Mouse (Mus musculus): ENCODE results near the gene Sept8.
"Not testable (repeated sequence)": the region's sequence is repeated elsewhere in the genome, so short reads cannot be mapped to it uniquely, and the experiment has no call there.

Gene Sept8

DNA sequence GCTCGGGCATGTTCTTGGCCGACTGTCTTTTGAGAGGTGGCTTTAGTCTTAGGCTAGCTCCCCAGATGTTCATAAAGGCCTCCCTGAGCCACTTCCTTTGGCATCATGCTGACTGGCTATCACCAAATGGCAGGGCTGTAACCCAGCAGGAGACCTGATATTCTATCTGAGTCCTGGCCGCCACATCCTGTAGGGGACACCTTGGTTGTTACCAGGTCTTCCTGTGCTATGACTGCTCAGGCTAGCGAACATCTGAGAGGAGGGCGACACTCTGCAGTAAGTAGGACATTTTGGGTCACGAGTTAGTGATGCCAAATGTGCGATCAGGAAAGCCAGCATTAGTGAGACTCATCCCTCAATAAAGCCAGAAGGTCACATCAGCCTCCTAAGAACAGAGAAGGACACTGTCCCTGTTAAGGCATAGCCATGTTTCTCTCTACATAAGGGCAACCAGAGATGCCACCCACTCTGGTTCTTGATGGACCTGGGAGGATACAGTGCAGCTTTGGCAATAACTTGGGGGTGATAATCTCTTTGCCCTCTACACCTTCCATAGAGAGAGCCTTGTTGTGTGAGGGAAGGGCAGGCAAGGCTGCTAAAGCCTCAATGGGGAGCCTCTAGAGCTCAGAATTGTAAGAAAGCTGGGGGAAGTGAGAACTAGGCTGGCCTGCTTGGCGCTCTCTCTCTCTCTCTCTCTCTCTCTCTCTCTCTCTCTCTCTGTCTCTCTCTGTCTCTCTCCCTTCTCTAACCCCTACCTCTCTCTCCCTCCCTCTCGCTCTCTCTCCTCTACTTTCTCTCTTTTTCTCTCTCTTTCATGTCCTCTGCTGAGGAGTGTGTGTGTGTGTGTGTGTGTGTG lies 9.6 kb downstream of the Sept8 start:
- DNase-seq = no peak

GRCm38 (mm10) chr11:53529253-53529557 lies 10.1 kb downstream of the Sept8 start:
- peak; percentile 81 for DNase-seq

- no peak for DNase-seq
Measured at GRCm38 (mm10) chr11:53530001-53530400, 10.9 kb downstream of the Sept8 start.

- DNase-seq = no peak
Measured at GRCm38 (mm10) chr11:53531578-53532230, 12.6 kb downstream of the Sept8 start.

- DNase-seq = no peak
Measured at GRCm38 (mm10) chr11:53532231-53532620, 13.2 kb downstream of the Sept8 start.

GRCm38 (mm10) chr11:53539002-53539491 lies 20.0 kb downstream of the Sept8 start:
- no peak for DNase-seq

DNA sequence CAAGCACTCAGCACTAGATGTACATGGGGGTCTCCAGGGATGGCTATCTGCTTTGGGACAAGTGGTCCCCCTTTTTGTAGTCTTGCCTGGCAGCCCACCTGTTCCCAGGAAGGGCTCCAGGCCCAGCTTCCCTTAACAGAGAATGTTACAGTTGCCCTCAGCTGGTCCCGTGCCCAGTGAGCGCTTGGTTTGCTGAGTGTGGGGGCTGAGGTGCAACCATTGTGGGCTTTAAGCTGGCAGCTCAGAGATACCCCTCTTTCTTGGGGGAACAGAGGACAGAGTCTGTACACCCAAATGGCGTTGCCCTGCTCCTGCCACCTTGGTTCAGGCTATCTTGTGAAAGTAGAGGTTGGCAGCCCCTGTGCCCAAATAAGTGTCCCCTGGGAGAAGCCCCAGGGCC lies 21.3 kb downstream of the Sept8 start:
- no peak for DNase-seq

DNA sequence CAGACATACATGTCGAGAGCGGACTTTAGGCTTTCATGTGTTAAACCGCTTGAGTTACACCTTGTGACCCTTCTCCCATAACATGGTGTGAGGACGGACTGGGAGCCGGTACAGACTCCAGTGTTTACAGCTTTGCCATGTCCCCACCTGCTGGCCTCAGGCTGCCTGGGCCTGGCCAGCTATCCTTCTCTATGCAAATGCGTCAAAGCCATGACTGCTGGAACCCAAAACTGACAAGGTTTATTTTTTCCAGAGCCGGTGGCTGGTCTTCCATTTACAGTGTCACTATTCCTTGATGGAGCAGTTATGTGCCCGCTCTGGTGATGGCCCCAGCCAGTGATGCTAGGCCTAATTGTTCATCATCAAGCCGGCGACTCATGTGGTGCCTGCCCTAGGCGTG lies 22.2 kb downstream of the Sept8 start:
- DNase-seq = peak; percentile 35

GRCm38 (mm10) chr11:53543021-53543420 lies 24.0 kb downstream of the Sept8 start:
- DNase-seq = no peak

DNA sequence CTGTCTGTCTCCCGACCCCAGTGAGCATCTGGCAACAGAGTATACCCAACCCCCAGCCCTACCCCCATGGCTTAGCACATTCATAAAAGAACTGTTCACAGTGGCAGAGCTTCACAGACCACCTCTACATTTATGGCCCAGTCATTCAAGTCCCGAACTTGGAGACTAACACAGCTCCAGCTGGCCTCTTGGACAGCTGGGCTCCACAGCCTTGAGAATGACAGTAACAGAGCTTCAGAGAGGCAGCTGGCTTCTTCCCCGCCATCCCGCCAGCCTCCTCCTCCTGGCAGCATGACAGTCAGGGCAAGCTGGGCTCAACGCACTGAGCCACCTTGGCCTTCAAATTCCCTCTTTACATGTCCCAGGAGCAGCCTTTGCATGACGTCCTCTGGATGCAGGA lies 27.2 kb downstream of the Sept8 start:
- DNase-seq = peak; percentile 41

GRCm38 (mm10) chr11:53547566-53547965 lies 28.5 kb downstream of the Sept8 start:
- no peak for DNase-seq

- no peak for DNase-seq
Measured at GRCm38 (mm10) chr11:53548036-53548605, 29.1 kb downstream of the Sept8 start.

DNA sequence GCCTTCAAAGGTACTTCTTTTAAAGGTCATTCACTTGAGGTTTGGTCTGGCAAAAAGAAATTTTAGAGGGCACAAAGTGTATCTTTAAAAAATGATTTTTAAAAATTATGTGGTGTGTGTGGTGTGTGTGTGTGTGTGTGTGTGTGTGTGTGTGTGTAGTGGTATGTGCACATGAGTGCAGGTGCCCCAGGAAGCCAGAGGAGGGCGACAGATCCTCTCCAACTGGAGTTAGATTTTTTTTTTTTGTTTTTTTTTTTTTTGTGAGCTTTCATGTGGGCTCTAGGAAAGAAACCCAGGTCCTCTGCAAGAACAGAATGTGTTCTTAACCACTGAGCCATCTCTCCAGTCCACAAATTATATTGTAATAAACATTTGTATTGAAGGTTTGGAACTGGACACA lies 31.7 kb downstream of the Sept8 start:
- DNase-seq = no peak

DNA sequence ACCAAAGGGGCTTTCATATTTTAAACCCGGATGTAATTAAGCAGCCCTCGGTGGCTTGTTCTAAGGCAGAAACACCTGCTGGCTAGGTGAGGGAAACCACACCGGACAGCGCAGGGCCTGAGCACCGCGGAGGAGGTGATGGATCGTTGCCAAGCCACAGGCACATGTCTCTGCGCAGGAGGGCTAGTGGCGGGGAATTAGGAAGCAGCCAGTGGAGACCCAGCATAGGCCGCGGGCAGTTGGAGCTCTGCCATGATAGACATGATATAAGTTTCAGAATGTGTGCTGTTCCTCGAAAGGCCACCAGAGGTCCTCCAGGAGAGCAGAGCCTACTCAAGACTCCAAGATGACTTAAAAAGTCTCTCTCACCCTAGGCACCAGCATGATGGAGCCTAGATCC lies 32.7 kb downstream of the Sept8 start:
- DNase-seq = peak; percentile 61

DNA sequence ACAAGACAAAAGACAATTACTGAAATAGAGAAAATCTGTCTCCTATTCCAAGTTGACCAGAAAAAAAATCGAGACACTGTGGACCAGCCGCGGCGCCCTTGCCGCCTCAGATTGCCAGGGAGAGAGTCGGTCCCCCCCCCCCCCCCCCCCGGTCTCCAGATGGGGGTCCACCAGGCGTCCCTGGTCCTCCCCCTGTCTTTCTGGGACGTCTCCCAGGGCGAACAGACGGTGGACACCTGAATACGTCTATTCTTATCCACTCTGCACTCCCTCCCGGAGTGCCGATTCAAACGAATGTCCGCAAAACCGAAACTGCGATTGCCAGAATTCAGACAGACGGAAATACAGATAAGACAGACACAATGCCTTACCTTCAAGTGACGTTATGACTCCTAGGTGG lies 37.5 kb downstream of the Sept8 start:
- not testable (repeated sequence) for DNase-seq

GRCm38 (mm10) chr11:53557992-53558391 lies 38.9 kb downstream of the Sept8 start:
- not testable (repeated sequence) for DNase-seq

DNA sequence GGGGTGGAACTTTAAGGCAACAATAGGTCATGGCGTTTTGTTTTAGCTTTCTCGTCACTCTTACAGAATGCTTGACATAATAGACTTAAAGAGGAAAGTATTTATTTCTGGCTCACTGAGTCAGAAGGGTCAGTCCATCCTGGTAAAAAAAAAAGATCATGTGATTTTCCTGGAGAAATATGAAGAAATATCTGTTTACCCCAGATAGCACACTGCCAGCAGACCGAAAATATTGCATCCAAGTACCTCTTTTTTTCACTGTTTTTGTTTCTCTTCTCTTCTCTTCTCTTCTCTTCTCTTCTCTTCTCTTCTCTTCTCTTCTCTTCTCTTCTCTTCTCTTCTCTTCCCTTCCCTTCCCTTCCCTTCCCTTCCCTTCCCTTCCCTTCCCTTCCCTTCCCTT lies 40.9 kb downstream of the Sept8 start:
- not testable (repeated sequence) for DNase-seq

- DNase-seq = no peak
Measured at GRCm38 (mm10) chr11:53561986-53562385, 42.9 kb downstream of the Sept8 start.

DNA sequence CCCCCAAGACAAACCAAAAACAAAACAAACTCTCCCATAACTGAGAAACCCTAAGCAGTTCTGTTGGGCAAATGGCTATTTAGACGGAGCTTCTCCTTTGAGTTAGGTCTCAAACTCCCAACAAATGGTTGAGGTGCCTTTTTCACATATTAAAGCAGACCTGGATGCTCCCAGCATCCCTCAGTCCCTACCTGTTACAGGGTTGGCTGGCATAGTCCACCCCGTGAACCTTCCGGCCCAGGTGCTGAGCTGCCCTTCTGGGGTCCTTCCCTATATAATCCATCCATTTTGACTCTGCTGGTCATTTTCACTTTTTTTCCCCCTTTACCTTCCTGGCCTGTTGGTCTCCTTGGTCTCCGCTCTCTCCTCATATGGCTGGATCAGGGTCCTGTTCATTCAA lies 47.6 kb downstream of the Sept8 start:
- DNase-seq = no peak

- DNase-seq = peak; percentile 96
Measured at GRCm38 (mm10) chr11:53567224-53568014, 48.4 kb downstream of the Sept8 start, which contains the start of gene Kif3a. Gene Kif3a (plus strand): TSS chr11:53567379.

DNA sequence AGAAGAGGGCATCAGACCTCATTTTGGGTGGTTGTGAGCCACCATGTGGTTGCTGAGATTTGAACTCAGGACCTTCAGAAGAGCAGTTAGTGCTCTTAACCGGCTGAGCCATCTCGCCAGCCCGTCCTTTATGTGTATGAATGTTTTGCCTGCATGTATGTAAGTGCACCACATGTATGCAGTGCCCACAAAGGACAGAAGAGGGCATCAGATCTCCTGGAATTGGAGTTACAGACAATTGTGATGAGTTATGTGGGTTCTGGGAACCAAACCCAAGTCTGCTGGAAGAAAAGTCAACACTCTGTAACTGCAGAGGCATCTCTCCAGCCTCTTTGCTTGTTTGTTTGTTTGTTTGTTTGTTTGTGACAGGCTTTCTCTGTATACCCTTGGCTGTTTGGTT lies 61.5 kb downstream of the Sept8 start:
- DNase-seq = no peak

GRCm38 (mm10) chr11:53583151-53583550 lies 64.1 kb downstream of the Sept8 start:
- no peak for DNase-seq

- DNase-seq = no peak
Measured at GRCm38 (mm10) chr11:53584849-53585248, 65.8 kb downstream of the Sept8 start.

Data from cerebellum, adult 11 months (tissue).